Mouse (Mus musculus) stomach, postnatal 0 days (tissue): ENCODE data around the gene Tpo.
A peak's percentile ranks its signal among the peaks of the same experiment; 100 is the strongest.

Source experiments
- CTCF ChIP-seq: IDR thresholded peaks from 2 replicates; pipeline ENCODE4 v1.5.1; 2016; ENCODE audit warnings: antibody characterized with exemption, low read depth, mild to moderate bottlenecking, moderate library complexity
- EP300 ChIP-seq: optimal IDR thresholded peaks from 2 replicates; pipeline ENCODE3; 2016; ENCODE audit warnings: antibody characterized with exemption

DNA sequence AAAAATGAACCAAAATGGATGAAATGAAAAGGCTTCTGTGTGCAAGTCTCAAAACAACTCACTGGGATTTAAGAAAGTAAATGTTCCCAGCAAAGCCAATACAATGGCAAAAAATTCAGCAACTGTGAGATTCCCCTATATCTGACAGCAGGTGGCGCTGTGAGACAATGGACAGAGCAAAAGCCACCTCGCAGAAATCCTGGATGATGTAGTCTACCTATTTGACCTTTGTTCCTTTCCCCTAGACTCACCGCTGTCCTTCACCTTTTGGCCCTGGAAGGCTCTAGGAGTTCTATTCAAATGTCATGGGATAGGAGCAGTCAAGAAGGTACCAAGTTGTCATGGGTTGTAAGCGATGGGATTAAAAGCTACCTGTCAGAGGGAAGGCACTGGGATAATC lies 82.2 kb downstream of the Tpo start:
- TF ChIP-seq CTCF (peak; percentile 92), EP300 (no peak)
